Mouse (Mus musculus): ENCODE measurements around the gene Fxn.
"Not testable (repeated sequence)": the region's sequence is repeated elsewhere in the genome, so short reads cannot be mapped to it uniquely, and the experiment has no call there.

The Fxn gene

DNA sequence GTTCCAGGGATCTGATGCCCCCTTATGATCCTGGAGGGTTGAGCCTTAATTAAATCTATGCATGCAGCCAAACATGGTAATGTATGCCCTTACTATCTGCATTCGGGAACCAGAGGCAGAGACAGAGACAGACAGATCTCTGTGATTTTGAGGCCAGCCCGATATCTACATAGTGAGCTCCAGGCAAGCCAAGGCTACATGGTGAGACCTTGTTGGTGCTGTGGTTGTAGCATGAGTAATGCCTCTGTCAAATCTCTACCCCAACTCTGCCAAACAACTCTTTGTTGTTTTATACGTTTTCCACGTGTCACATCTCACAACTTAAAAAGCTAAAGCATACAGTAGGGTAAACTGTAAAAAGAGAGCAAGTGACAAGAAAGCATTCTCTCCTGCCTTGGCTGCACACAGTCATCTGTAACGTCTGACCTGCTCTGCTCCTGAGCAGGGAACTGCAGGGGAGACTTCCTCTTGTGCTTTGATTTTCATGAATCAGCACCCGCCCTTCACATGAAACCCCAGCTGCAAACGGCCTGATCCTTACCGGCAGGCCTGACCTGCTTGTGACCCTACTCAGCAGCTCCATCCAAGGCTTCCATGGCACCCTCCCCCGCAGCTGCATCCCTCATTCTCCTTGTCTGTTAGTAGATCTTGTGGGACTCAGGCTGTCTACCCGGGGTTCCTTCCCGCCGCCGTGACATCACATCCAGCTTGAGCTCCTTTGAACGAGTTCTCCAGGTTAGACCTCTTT, 38.4 kb downstream of the Fxn start:
- DNase-seq (ENCODE audit: low read depth) = no peak

DNA sequence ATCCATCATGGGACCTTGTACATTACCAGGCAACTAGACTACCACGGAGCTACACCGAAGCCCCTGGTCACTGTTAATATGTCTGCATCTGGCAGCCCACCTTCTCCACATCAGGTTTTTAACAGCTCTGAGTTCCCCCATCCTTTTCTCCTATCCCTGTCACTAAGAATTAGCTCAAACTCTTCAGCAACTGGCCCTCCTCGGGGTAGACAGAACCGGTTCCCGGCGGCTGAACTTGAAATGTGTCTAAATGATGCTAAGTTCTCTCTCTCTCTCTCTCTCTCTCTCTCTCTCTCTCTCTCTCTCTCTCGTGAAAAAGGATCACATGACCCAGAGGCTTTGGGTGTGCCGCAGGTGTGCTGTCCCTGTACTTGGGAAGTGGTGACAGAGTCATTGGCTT, 39.1 kb downstream of the Fxn start:
- DNase-seq (ENCODE audit: low read depth) = no peak

- no peak for DNase-seq (ENCODE audit: low read depth)
Observed at GRCm38 (mm10) chr19:24238011-24238410, 42.4 kb downstream of the Fxn start.

DNA sequence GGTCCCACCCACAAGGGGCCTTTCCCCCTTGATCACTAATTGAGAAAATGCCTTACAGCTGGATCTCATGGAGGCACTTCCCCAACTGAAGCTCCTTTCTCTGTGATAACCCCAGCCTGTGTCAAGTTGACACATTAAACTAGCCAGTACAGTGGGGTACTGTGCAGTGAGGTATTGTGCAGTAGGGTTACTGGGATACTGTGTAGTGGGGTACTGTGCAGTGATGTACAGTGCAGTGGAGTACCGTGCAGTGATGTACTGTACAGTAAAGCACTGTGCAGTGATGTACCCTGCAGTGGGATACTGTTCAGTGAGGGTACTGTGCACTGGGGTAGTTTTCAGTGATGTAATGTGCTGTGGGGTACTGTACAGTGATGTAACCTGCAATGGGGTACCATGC, 48.0 kb downstream of the Fxn start:
- DNase-seq (ENCODE audit: low read depth) = not testable (repeated sequence)

- DNase-seq (ENCODE audit: low read depth) = peak; percentile 72
Observed at GRCm38 (mm10) chr19:24225305-24225696, 55.1 kb downstream of the Fxn start.

GRCm38 (mm10) chr19:24224500-24225304, 55.7 kb downstream of the Fxn start, which contains the start of gene Tjp2:
Tjp2 (minus strand) TSS chr19:24225030.
- peak; percentile 80 for DNase-seq (ENCODE audit: low read depth)

- no peak for DNase-seq (ENCODE audit: low read depth)
Observed at GRCm38 (mm10) chr19:24223851-24224251, 56.6 kb downstream of the Fxn start.

DNA sequence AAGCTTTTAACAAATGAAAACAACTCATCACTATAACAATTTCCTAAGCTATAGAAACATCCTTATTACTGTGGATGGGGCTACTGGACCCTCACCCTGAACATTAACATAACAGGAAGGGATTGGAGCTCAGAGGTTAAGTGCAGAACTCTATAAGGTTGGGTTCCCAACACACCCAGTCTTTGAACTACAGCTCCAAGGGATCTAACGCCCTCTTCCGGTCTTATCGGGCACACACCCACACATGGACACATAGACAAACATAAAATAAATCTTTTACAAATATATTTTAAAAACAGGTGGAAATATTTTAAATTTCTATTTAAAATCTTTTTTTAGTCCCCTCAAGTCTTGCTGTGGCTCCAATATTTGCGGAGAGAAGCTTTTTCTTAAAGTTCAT, 59.0 kb downstream of the Fxn start:
- no peak for DNase-seq (ENCODE audit: low read depth)

GRCm38 (mm10) chr19:24220795-24221445, 59.5 kb downstream of the Fxn start:
- DNase-seq (ENCODE audit: low read depth) = peak; percentile 18

DNA sequence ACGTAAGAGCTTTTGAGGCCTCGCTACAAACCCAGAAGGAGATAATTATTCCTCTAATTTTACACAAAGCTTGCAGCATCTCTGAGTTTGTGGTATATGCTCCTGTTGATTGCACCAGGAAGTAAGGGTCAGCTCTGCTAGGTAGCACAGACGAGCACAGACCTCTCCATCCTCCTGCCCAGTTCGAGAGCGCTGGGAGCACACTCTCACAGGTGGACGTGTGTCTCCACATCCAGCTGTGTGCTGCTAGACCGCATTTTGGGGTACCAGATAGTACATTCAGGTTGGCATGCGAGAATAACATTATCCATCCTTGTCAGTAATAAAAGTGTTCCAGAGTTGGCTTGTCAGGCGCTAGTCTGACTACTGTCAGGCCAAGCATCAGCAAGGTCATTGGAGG, 61.4 kb downstream of the Fxn start:
- no peak for DNase-seq (ENCODE audit: low read depth)

GRCm38 (mm10) chr19:24218291-24218690, 62.1 kb downstream of the Fxn start:
- DNase-seq (ENCODE audit: low read depth) = peak; percentile 37

DNA sequence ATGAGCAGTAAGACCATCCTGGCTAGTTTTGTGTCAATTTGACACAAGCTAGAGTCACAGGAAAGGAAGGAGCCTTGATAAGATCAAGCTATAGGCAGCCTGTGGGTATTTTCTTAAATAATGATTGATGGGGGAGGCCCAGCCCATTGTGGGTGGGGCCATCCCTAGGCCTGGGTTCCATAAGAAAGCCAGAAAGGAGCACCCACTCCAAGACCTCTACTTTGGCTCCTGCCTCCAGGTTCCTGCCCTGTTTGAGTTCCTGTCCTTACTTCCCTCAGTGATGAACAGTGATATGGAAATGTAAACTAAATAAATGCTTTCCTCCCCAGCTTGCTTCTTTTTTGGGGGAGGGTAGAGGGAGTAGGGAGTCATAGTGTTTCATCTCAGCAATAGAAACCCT, 62.6 kb downstream of the Fxn start:
- peak; percentile 7 for DNase-seq (ENCODE audit: low read depth)

DNA sequence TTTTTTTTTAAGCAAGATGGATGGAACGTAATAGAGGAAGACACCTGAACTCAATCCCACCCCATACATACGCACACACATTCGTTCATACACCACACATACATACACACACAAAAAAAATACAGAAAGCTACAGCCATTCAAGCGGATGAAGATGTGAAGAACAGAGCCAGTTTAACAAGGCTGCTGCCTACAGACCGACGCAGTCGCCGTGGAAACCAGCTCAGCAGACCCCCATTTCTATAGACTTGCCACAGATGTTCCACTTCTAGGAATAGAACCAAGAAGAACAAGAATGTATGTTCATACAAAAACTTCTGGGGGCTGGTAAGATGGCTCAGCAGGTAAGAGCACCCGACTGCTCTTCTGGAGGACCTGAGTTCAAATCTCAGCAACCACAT, 63.6 kb downstream of the Fxn start:
- no peak for DNase-seq (ENCODE audit: low read depth)

DNA sequence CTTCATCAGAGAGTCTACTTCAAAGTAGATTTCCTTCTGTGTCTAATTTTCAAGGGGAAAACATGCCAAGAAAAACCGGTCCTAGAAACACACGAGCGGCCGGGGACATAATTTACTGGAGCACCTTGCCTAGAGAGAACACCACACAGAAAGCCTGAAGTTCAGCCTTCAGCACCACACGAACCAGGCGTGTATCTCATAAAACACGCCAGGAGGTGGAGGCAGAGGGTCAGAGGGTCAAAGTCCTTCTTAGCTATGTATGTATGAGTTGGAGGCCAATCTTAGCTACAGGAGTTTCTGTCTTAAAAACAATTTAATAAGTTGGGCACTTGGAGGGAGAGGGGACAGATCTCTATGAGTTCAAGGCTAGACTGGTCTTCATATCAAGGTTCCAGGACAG, 65.5 kb downstream of the Fxn start:
- no peak for DNase-seq (ENCODE audit: low read depth)

DNA sequence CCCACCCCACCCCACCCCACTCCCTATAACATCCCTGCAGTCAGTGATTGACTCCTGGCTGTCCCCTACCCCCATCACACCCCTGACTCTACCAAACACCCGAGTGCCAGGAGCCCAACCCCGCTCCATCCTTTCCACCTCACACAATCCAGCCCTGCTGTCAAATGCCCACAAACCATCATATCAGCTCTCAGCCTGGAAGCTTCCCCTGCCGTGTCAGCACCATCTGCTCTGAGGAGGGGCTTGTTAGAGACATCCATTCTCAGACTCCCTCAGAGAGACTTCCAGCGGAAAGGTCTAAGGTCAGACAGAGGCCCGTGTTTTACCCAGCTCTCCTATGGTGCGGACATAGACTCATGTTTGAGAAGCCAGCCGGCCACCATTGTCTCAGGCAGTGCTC, 67.1 kb downstream of the Fxn start:
- no peak for DNase-seq (ENCODE audit: low read depth)

GRCm38 (mm10) chr19:24212552-24213249, 67.7 kb downstream of the Fxn start:
- no peak for DNase-seq (ENCODE audit: low read depth)

Measured in induced T-regulatory cell, adult 2 months (primary cell).